Mouse (Mus musculus) midbrain, embryonic 12.5 days (tissue): Measurements from ENCODE around the gene Magoh. TPM values are rescaled to one million over a fixed set of nuclear protein-coding genes. Genes with fewer than 3 reads are reported as not detected.

ENCODE experiments used
- ATAC-seq: fragments of 200-750 bp; cut with Nextera tagmentation; 2 replicates; pipeline ENCODE4 v1.8.0; 2017; ENCODE audit warnings: low read depth, moderate TSS enrichment, moderate library complexity; ENCODE audit not compliant: low FRiP score
- H3K27ac ChIP-seq: fragments of 300-500 bp; sonication (generic); replicated peaks from 2 replicates; pipeline ENCODE4 v1.5.1; 2016; ENCODE audit warnings: mild to moderate bottlenecking
- H3K27me3 ChIP-seq: fragments of 300-500 bp; sonication (generic); 2 replicates; pipeline ENCODE4 v1.6.1; 2016; ENCODE audit warnings: mild to moderate bottlenecking
- H3K36me3 ChIP-seq: fragments of 300-500 bp; sonication (generic); 2 replicates; pipeline ENCODE4 v1.6.1; 2016
- H3K4me1 ChIP-seq: fragments of 300-500 bp; sonication (generic); 2 replicates; pipeline ENCODE4 v1.6.1; 2016
- H3K4me2 ChIP-seq: fragments of 300-500 bp; sonication (generic); replicated peaks from 2 replicates; pipeline ENCODE4 v1.6.1; 2016; ENCODE audit warnings: mild to moderate bottlenecking, moderate library complexity
- H3K4me3 ChIP-seq: fragments of 300-500 bp; sonication (generic); 2 replicates; pipeline ENCODE4 v1.5.1; 2016; ENCODE audit warnings: mild to moderate bottlenecking
- H3K9ac ChIP-seq: fragments of 300-500 bp; sonication (generic); replicated peaks from 2 replicates; pipeline ENCODE4 v1.6.1; 2016; ENCODE audit warnings: mild to moderate bottlenecking, moderate library complexity
- H3K9me3 ChIP-seq: fragments of 300-500 bp; sonication (generic); 2 replicates; pipeline ENCODE4 v1.6.1; 2016; ENCODE audit warnings: mild to moderate bottlenecking
- WGBS: fragments of 180-500 bp; shearing (Covaris S2); methylation state at CpG from one replicate; pipeline ENCODE4 v1.1.7; 2016; 5-methylcytosine and 5-hydroxymethylcytosine counted together
- polyA plus RNA-seq: library from polyadenylated mRNA; unstranded; fragments of >200 nt; fragmentation: Nextera tagmentation; extraction: Ambion mirVana; gene quantifications from 2 replicates; pipeline ENCODE4 v1.2.1, GENCODE M21; 2016

Gene Magoh
- polyA plus RNA-seq, result 206 and 210 TPM in 2 replicates

- H3K27me3 ChIP-seq, result no peaks in the 10 kb centered on the region
- ATAC-seq, result peak; percentile 95
- no peaks in the 10 kb centered on the region for H3K9me3 ChIP-seq
- peak within 1 kb of the TSS; percentile 79 for H3K4me2 ChIP-seq
- peaks cover 15% of the 10 kb centered on the region for H3K4me1 ChIP-seq
- H3K36me3 ChIP-seq, result peaks cover 29% of the 10 kb centered on the region
- peak within 1 kb of the TSS; percentile 69 for H3K4me3 ChIP-seq
- H3K27ac ChIP-seq, result peak within 1 kb of the TSS; percentile 57
- peak within 1 kb of the TSS; percentile 73 for H3K9ac ChIP-seq
- 3% methylated on average over 48 of the region's 48 CpGs for WGBS
These were observed at the start of gene Magoh for GRCm38 (mm10) chr4:107879254-107880050. Magoh (plus strand) TSS chr4:107879755.

GRCm38 (mm10) chr4:107830189-107830588 is 49.4 kb upstream of the Magoh start:
- 40% methylated on average over 10 of the region's 10 CpGs for WGBS
- Histone ChIP-seq H3K9ac (peak overlapping the region; percentile 29; the same call in 1 of the 2 replicates), H3K27ac (peak overlapping the region; percentile 84), H3K4me3 (no peak overlapping the region), H3K9me3 (no peaks in the 10 kb centered on the region), H3K4me2 (peak overlapping the region; percentile 15), H3K4me1 (peaks cover 98% of the 10 kb centered on the region), H3K27me3 (peaks cover 22% of the 10 kb centered on the region; the same call in 1 of the 2 replicates), H3K36me3 (no peaks in the 10 kb centered on the region)
- ATAC-seq, result peak; percentile 39

- H3K9me3 ChIP-seq, result no peaks in the 10 kb centered on the region
- no peak overlapping the region; the same call in 1 of the 2 replicates for H3K9ac ChIP-seq
- peak; percentile 67 for ATAC-seq
- H3K4me2 ChIP-seq, result 0 out of 2 replicates have a peak overlapping the region, but pooled peaks have one; percentile 15
- WGBS, result 20% methylated on average over 7 of the region's 7 CpGs
- H3K36me3 ChIP-seq, result no peaks in the 10 kb centered on the region
- peak overlapping the region; percentile 84 for H3K27ac ChIP-seq
- no peak overlapping the region for H3K4me3 ChIP-seq
- peaks cover 20% of the 10 kb centered on the region; the same call in 1 of the 2 replicates for H3K27me3 ChIP-seq
- H3K4me1 ChIP-seq, result peaks cover 98% of the 10 kb centered on the region
These were observed 48.7 kb upstream of the Magoh start for GRCm38 (mm10) chr4:107830821-107831221.

GRCm38 (mm10) chr4:107831678-107832077 is 47.9 kb upstream of the Magoh start:
- H3K4me3 ChIP-seq, result no peak overlapping the region
- no peak overlapping the region for H3K4me2 ChIP-seq
- 83% methylated on average over 6 of the region's 6 CpGs for WGBS
- H3K4me1 ChIP-seq, result peaks cover 98% of the 10 kb centered on the region
- H3K9me3 ChIP-seq, result no peaks in the 10 kb centered on the region
- peak overlapping the region; percentile 84 for H3K27ac ChIP-seq
- 0 out of 2 replicates have a peak overlapping the region, but pooled peaks have one; percentile 16 for H3K9ac ChIP-seq
- no peaks in the 10 kb centered on the region; the same call in 1 of the 2 replicates for H3K36me3 ChIP-seq
- H3K27me3 ChIP-seq, result peaks cover 16% of the 10 kb centered on the region; the same call in 1 of the 2 replicates
- no peak for ATAC-seq

GRCm38 (mm10) chr4:107833525-107833924 is 46.0 kb upstream of the Magoh start:
- Histone ChIP-seq H3K36me3 (peaks cover 6% of the 10 kb centered on the region; the same call in 1 of the 2 replicates), H3K4me2 (no peak overlapping the region), H3K4me1 (peaks cover 99% of the 10 kb centered on the region), H3K27me3 (peaks cover 16% of the 10 kb centered on the region; the same call in 1 of the 2 replicates), H3K27ac (peak overlapping the region; percentile 89), H3K9ac (0 out of 2 replicates have a peak overlapping the region, but pooled peaks have one; percentile 28), H3K9me3 (no peaks in the 10 kb centered on the region), H3K4me3 (no peak overlapping the region)
- no peak for ATAC-seq
- 77% methylated on average over 5 of the region's 5 CpGs for WGBS

- peaks cover 7% of the 10 kb centered on the region; the same call in 1 of the 2 replicates for H3K36me3 ChIP-seq
- H3K4me2 ChIP-seq, result peak overlapping the region; percentile 37
- peaks cover 16% of the 10 kb centered on the region; the same call in 1 of the 2 replicates for H3K27me3 ChIP-seq
- H3K4me3 ChIP-seq, result no peak overlapping the region
- 0 out of 2 replicates have a peak overlapping the region, but pooled peaks have one; percentile 49 for H3K9ac ChIP-seq
- peak; percentile 13; the same call in 1 of the 2 replicates for ATAC-seq
- peaks cover 93% of the 10 kb centered on the region for H3K4me1 ChIP-seq
- H3K9me3 ChIP-seq, result no peaks in the 10 kb centered on the region
- peak overlapping the region; percentile 89 for H3K27ac ChIP-seq
- 43% methylated on average over 22 of the region's 22 CpGs for WGBS
These were observed 44.8 kb upstream of the Magoh start for GRCm38 (mm10) chr4:107834643-107835314.

GRCm38 (mm10) chr4:107835508-107835909 is 44.0 kb upstream of the Magoh start:
- peak; percentile 36 for ATAC-seq
- peak overlapping the region; percentile 37 for H3K4me2 ChIP-seq
- peaks cover 86% of the 10 kb centered on the region for H3K4me1 ChIP-seq
- peak overlapping the region; percentile 89 for H3K27ac ChIP-seq
- WGBS, result 0% methylated on average over 3 of the region's 5 CpGs
- peaks cover 7% of the 10 kb centered on the region; the same call in 1 of the 2 replicates for H3K36me3 ChIP-seq
- H3K9me3 ChIP-seq, result no peaks in the 10 kb centered on the region
- H3K4me3 ChIP-seq, result no peak overlapping the region
- H3K9ac ChIP-seq, result peak overlapping the region; percentile 49; the same call in 1 of the 2 replicates
- H3K27me3 ChIP-seq, result peaks cover 22% of the 10 kb centered on the region

- Histone ChIP-seq H3K4me1 (peaks cover 78% of the 10 kb centered on the region), H3K27me3 (peaks cover 20% of the 10 kb centered on the region), H3K9me3 (no peaks in the 10 kb centered on the region), H3K4me2 (peak overlapping the region; percentile 37), H3K27ac (peak overlapping the region; percentile 89), H3K9ac (peak overlapping the region; percentile 49), H3K36me3 (peaks cover 7% of the 10 kb centered on the region; the same call in 1 of the 2 replicates), H3K4me3 (no peak overlapping the region)
- 18% methylated on average over 5 of the region's 5 CpGs for WGBS
- peak; percentile 11; the same call in 1 of the 2 replicates for ATAC-seq
These were observed 42.8 kb upstream of the Magoh start for GRCm38 (mm10) chr4:107836758-107837157.

- Histone ChIP-seq H3K9ac (no peak overlapping the region), H3K4me2 (no peak overlapping the region), H3K4me3 (no peak overlapping the region), H3K4me1 (peaks cover 78% of the 10 kb centered on the region), H3K27me3 (peaks cover 15% of the 10 kb centered on the region), H3K9me3 (no peaks in the 10 kb centered on the region), H3K27ac (peak overlapping the region; percentile 89), H3K36me3 (peaks cover 7% of the 10 kb centered on the region; the same call in 1 of the 2 replicates)
- no peak for ATAC-seq
- 70% methylated on average over 3 of the region's 3 CpGs for WGBS
These were observed 41.6 kb upstream of the Magoh start for GRCm38 (mm10) chr4:107837910-107838309.

GRCm38 (mm10) chr4:107843687-107844086 is 35.9 kb upstream of the Magoh start:
- Histone ChIP-seq H3K27me3 (peaks cover 31% of the 10 kb centered on the region), H3K36me3 (peaks cover 16% of the 10 kb centered on the region), H3K4me3 (no peak overlapping the region), H3K4me1 (peaks cover 51% of the 10 kb centered on the region), H3K4me2 (no peak overlapping the region), H3K9me3 (no peaks in the 10 kb centered on the region), H3K27ac (no peak overlapping the region), H3K9ac (no peak overlapping the region)
- 36% methylated on average over 8 of the region's 8 CpGs for whole genome bisulfite sequencing
- ATAC-seq, result no peak

GRCm38 (mm10) chr4:107844971-107845370 is 34.6 kb upstream of the Magoh start:
- no peak overlapping the region for H3K4me3 ChIP-seq
- ATAC-seq, result no peak
- peak overlapping the region; percentile 54 for H3K27ac ChIP-seq
- H3K4me2 ChIP-seq, result no peak overlapping the region
- H3K4me1 ChIP-seq, result peaks cover 46% of the 10 kb centered on the region
- 6% methylated on average over 10 of the region's 10 CpGs for WGBS
- peaks cover 26% of the 10 kb centered on the region for H3K36me3 ChIP-seq
- peaks cover 30% of the 10 kb centered on the region for H3K27me3 ChIP-seq
- H3K9me3 ChIP-seq, result no peaks in the 10 kb centered on the region
- no peak overlapping the region for H3K9ac ChIP-seq
